Mouse (Mus musculus) intestine, embryonic 16.5 days (tissue): Measurements from ENCODE around the gene AC170998.1. TPM values are rescaled to one million over a fixed set of nuclear protein-coding genes. Genes with fewer than 3 reads are reported as not detected.

Source experiments
- ATAC-seq: fragments of 200-750 bp; cut with Nextera tagmentation; 2 replicates; pipeline ENCODE4 v1.8.0; 2017; ENCODE audit warnings: moderate TSS enrichment, moderate library complexity
- H3K27ac ChIP-seq: fragments of 300-500 bp; sonication (generic); 2 replicates; pipeline ENCODE4 v1.5.1; 2014; ENCODE audit warnings: mild to moderate bottlenecking, low read length
- H3K27me3 ChIP-seq: fragments of 300-500 bp; sonication (generic); replicated peaks from 2 replicates; pipeline ENCODE4 v1.6.1; 2014; ENCODE audit warnings: low read length, control low read depth, mixed read lengths; ENCODE audit not compliant: control insufficient read depth, insufficient read depth
- H3K36me3 ChIP-seq: fragments of 300-500 bp; sonication (generic); 2 replicates; pipeline ENCODE4 v1.6.1; 2014; ENCODE audit warnings: low read length, control low read depth; ENCODE audit not compliant: control insufficient read depth, insufficient read depth
- H3K4me1 ChIP-seq: fragments of 300-500 bp; sonication (generic); 2 replicates; pipeline ENCODE4 v1.6.1; 2014; ENCODE audit warnings: low read length, control low read depth, mixed read lengths; ENCODE audit not compliant: control insufficient read depth, insufficient read depth
- H3K4me2 ChIP-seq: fragments of 300-500 bp; sonication (generic); 2 replicates; pipeline ENCODE4 v1.6.1; 2014; ENCODE audit warnings: low read depth, low read length, control low read depth
- H3K4me3 ChIP-seq: fragments of 300-500 bp; sonication (generic); 2 replicates; pipeline ENCODE4 v1.5.1; 2014; ENCODE audit warnings: mild to moderate bottlenecking, low read length
- H3K9ac ChIP-seq: fragments of 300-500 bp; sonication (generic); 2 replicates; pipeline ENCODE4 v1.6.1; 2014; ENCODE audit warnings: low read depth, low read length
- H3K9me3 ChIP-seq: fragments of 300-500 bp; sonication (generic); 2 replicates; pipeline ENCODE4 v1.6.1; 2016; ENCODE audit warnings: low read length, control low read depth; ENCODE audit not compliant: control insufficient read depth
- WGBS: fragments of 180-500 bp; shearing (Covaris S2); extraction: QIAGEN DNeasy Blood & Tissue Kit; methylation state at CpG from one replicate; pipeline ENCODE4 v1.1.7; 2014; 5-methylcytosine and 5-hydroxymethylcytosine counted together
- polyA plus RNA-seq: library from polyadenylated mRNA; unstranded; fragments of >200 nt; fragmentation: Nextera tagmentation; extraction: Ambion mirVana; gene quantifications from 2 replicates; pipeline ENCODE4 v1.2.1, GENCODE M21; 2015

The AC170998.1 gene
- polyA plus RNA-seq, 1 experiment from 2014 or later, result 2.1 TPM

DNA sequence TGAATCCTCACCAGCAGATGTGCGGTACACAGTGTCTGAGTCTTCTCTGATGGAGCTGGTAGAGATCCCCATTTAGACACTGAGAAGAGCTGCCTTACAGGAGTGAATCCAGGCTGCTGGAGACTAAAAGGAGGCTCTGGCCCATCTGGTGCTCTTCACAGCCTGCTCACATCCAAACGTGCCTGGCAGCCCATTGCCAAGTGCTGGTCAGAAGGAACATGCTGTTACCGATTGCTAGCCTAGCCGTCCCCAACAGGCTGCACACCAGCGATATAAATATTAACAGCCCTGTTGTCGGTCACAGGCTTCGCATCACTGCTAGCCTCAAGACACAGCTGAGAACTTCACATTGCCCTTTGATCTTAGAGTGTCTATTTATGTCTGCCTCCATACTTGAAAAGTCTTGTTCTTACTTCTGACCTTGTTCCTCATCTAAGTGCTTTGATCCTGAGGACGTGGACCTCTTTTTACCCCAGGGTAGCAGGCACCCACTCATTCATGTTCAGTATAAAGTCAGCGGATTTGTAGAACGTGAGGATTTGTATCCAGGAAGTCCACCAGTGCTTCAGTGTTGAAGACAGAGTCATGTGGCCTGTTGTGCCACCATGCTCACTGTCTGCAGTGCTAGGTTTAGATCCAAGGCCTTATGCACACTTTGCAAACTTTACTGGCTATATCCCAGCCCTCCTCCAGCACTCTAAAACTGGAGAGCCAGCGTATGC lies 17.4 kb downstream of the AC170998.1 start:
- Histone ChIP-seq H3K9me3 (no peaks in the 10 kb centered on the region), H3K36me3 (peaks cover 34% of the 10 kb centered on the region)
- 94% methylated on average over 11 of the region's 11 CpGs for WGBS

DNA sequence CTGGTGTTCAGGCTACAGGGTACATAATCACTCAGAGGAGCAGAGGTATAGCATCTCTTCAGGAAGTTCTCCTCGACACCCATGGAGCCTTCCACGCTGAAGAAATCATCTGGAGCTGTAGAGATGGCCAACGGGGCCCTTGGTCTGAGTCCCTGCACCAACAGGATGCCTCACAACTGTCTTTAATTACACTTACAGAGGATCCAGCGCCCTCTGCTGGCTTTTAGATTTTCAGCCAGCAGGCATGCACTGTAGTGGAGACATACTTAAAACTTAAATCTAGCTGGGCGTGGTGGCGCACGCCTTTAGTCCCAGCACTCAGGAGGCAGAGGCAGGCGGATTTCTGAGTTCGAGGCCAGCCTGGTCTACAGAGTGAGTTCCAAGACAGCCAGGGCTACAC lies 18.0 kb downstream of the AC170998.1 start:
- Histone ChIP-seq H3K4me3 (no peak overlapping the region), H3K27ac (no peak overlapping the region), H3K4me1 (no peaks in the 10 kb centered on the region; the same call in 1 of the 2 replicates), H3K27me3 (no peaks in the 10 kb centered on the region), H3K9me3 (no peaks in the 10 kb centered on the region), H3K4me2 (no peak overlapping the region), H3K36me3 (peaks cover 34% of the 10 kb centered on the region), H3K9ac (no peak overlapping the region)
- ATAC-seq, result no peak
- 93% methylated on average over 9 of the region's 9 CpGs for WGBS

More for the DNA sequence above, 17.4 kb downstream of the AC170998.1 start:
- Histone ChIP-seq H3K27ac (no peak overlapping the region), H3K27me3 (no peaks in the 10 kb centered on the region), H3K4me3 (no peak overlapping the region), H3K9ac (no peak overlapping the region), H3K4me1 (peaks cover 2% of the 10 kb centered on the region; the same call in 1 of the 2 replicates), H3K4me2 (no peak overlapping the region)
- ATAC-seq, result no peak

DNA sequence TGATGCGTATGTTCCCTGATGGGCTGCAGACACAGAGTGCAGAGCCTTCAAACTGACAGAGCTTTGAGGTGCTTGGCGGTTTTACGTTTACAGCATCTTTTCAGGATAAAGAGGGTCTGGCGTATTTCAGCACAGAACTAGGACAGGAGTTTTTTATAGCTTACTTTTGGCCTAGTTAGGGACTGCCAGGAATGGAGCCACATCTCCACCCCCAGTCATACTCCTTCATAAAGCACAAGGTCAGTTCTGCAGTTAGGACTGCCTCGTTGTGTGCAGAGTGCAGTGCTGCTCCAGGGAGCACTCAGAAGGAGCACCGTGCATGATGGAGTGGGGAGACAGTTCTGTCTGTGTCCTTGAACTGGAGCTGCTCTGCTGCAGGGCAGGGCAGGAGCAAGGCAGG lies 19.9 kb downstream of the AC170998.1 start:
- Histone ChIP-seq H3K9ac (no peak overlapping the region), H3K27ac (no peak overlapping the region), H3K27me3 (no peaks in the 10 kb centered on the region), H3K4me3 (no peak overlapping the region), H3K36me3 (peaks cover 27% of the 10 kb centered on the region), H3K4me1 (no peaks in the 10 kb centered on the region), H3K4me2 (no peak overlapping the region), H3K9me3 (no peaks in the 10 kb centered on the region)
- WGBS, result 71% methylated on average over 6 of the region's 6 CpGs
- ATAC-seq, result no peak

DNA sequence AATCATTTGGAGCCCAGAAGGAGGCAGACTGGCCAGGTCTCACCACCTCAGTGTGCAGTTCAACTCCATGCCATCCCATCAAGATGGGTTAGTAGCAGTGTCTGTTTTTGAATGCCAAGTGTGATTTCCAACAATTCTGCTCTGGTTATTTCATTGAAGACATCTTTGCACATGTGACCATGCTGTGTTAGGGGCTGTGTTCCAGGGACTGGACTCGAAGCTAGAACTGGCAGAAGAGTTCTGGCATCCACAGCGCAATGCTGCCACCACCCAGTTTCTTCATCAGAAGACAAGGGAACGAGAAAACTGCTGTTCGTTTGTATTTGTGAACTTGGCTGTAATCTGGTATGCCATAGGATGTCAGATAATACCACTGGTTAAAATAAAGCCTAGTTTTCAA lies 22.1 kb downstream of the AC170998.1 start:
- no peaks in the 10 kb centered on the region for H3K4me1 ChIP-seq
- no peak overlapping the region for H3K4me2 ChIP-seq
- H3K4me3 ChIP-seq, result no peak overlapping the region
- WGBS, result 87% methylated on average over 4 of the region's 4 CpGs
- no peaks in the 10 kb centered on the region for H3K27me3 ChIP-seq
- H3K9me3 ChIP-seq, result no peaks in the 10 kb centered on the region
- H3K9ac ChIP-seq, result no peak overlapping the region
- no peak overlapping the region for H3K27ac ChIP-seq
- peaks cover 17% of the 10 kb centered on the region for H3K36me3 ChIP-seq
- ATAC-seq, result no peak

DNA sequence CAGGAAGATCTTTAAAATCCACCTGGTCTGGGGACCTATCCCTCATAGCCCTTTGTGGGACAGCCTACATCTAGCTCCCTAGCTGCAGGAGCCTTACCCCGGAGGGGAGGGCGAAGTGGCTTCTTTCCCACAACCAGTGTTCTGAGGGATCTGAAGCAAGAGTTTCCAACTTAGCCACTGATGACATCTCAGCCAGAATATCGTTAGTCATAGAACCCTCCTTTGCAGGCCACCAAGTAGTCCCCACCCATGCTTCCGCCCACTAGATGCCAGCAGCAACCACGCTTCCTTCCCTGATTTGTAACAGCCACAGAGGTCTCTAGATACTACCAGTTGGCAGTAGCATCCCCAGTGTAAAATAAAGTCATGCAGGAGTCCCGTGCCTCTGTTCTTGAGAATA lies 24.7 kb downstream of the AC170998.1 start:
- H3K27me3 ChIP-seq, result no peaks in the 10 kb centered on the region
- 78% methylated on average over 6 of the region's 6 CpGs for WGBS
- H3K4me2 ChIP-seq, result no peak overlapping the region
- no peak for ATAC-seq
- H3K27ac ChIP-seq, result no peak overlapping the region
- H3K4me3 ChIP-seq, result no peak overlapping the region
- no peaks in the 10 kb centered on the region; the same call in none of the 2 replicates for H3K36me3 ChIP-seq
- no peak overlapping the region for H3K9ac ChIP-seq
- no peaks in the 10 kb centered on the region for H3K4me1 ChIP-seq
- no peaks in the 10 kb centered on the region for H3K9me3 ChIP-seq

DNA sequence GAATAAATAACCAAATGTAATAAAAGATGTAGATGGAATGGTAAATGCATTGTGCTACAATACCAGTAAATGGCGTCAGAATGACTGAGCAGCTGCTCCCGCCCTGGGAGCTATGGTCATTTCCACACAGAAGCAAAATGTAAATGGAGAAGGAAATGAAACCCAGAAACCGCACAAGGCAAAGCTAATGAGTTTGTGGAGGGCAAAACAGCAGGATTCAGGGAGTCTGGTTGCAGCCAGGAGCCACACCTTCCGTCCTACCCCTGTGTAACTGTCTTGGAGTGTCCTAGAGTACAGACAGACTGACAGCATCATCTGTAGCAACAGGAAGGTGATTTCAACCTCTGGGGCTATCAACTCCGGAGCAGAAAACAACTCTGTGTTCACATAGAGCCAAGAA lies 30.6 kb downstream of the AC170998.1 start:
- H3K9ac ChIP-seq, result no peak overlapping the region
- H3K27me3 ChIP-seq, result no peaks in the 10 kb centered on the region
- no peak overlapping the region for H3K4me3 ChIP-seq
- H3K36me3 ChIP-seq, result no peaks in the 10 kb centered on the region
- no peak for ATAC-seq
- H3K27ac ChIP-seq, result no peak overlapping the region
- H3K4me1 ChIP-seq, result no peaks in the 10 kb centered on the region
- WGBS, result 65% methylated on average over 5 of the region's 5 CpGs
- H3K4me2 ChIP-seq, result no peak overlapping the region
- H3K9me3 ChIP-seq, result no peaks in the 10 kb centered on the region

DNA sequence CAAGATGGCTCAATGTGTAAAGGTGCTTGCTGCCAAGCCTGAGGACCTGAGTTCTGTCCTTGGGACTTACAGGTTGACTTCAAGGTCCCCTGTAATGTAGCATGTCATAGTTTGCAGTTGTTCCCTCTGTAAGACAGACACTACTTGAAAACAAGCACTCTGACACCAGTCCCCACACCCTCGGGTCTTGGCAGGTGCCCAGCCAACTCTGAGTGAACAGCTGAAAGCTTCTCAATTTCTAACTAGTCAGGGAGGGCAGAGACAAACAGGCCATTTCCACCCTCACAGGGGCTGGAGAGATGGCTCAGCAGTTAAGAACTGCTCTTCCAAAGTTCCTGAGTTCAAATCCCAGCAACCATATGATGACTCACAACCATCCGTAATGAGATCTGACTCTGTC lies 31.6 kb downstream of the AC170998.1 start:
- Histone ChIP-seq H3K4me2 (no peak overlapping the region), H3K4me3 (no peak overlapping the region), H3K9ac (no peak overlapping the region), H3K27ac (no peak overlapping the region), H3K36me3 (no peaks in the 10 kb centered on the region), H3K9me3 (no peaks in the 10 kb centered on the region), H3K4me1 (no peaks in the 10 kb centered on the region), H3K27me3 (no peaks in the 10 kb centered on the region)
- 75% methylated on average over 2 of the region's 2 CpGs for WGBS
- ATAC-seq, result no peak

DNA sequence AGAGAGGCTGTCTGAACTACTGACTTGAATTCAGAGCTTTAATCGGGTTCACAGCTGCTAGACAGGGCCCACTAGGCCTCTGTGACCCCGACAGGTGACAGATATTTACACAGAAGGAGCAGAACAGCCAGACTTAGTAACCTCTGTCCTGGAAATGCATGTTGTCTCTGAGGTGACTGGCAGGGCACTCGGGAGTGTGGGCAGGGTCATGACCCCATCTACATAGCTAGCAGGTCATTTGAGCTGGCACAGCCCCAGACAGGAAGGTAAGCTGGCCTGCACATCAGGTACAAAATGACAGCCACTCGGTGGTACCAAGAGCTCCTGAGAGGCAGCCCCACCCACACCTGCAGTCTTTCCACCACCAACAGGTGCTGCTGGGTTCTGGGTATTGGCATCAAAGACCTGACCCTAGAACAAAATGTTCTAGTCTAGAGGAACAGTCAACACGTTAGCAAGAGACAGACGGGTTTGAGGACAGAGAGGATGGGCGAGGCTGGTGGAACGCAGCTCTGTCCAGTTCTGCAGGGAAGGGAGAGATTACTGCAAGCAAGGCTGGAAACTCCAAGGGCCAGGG lies 34.9 kb downstream of the AC170998.1 start:
- ATAC-seq, result 0 out of 2 replicates have a peak, but pooled peaks have one; percentile 26
- H3K4me2 ChIP-seq, result no peak overlapping the region
- 57% methylated on average over 8 of the region's 8 CpGs for WGBS
- H3K27ac ChIP-seq, result no peak overlapping the region
- H3K9me3 ChIP-seq, result no peaks in the 10 kb centered on the region
- no peaks in the 10 kb centered on the region for H3K4me1 ChIP-seq
- H3K9ac ChIP-seq, result no peak overlapping the region
- H3K36me3 ChIP-seq, result no peaks in the 10 kb centered on the region
- H3K27me3 ChIP-seq, result no peaks in the 10 kb centered on the region
- no peak overlapping the region for H3K4me3 ChIP-seq

DNA sequence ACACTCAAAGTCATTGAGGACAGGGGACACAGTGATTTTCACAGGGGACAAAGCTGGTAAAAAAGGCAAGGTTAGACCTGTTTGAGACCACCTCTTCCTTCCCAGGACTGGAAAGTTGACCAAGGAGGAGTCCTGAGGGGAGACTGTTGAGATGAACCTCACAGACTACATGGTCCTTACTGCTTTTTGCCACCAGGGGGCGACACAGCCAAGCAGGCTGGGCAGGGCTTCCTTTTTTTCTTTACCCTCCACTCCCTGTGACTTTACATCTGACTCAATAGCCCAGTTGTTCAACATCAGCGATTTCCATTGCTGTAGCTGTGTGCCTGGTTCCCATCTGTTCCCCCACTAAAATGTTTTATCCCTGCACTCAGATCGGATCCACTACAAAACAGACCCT lies 36.0 kb downstream of the AC170998.1 start:
- Histone ChIP-seq H3K4me3 (no peak overlapping the region), H3K9me3 (no peaks in the 10 kb centered on the region), H3K4me1 (peaks cover 3% of the 10 kb centered on the region; the same call in 1 of the 2 replicates), H3K9ac (no peak overlapping the region), H3K27ac (no peak overlapping the region), H3K36me3 (no peaks in the 10 kb centered on the region), H3K4me2 (no peak overlapping the region), H3K27me3 (no peaks in the 10 kb centered on the region)
- WGBS, result 13% methylated on average over 3 of the region's 3 CpGs
- ATAC-seq, result peak; percentile 56
